Mouse (Mus musculus): Measurements from ENCODE around the gene Wfdc15a. TPM values are rescaled to one million over a fixed set of nuclear protein-coding genes. Genes with fewer than 3 reads are reported as not detected.

The Wfdc15a gene
- polyA plus RNA-seq, 1 experiment from 2014 or later = 0.29 TPM

- Histone ChIP-seq H3K9ac (ENCODE audit: low read length) (no peak overlapping the region), H3K4me1 (replicated peaks; ENCODE audit: control insufficient read depth, insufficient read depth) (no peaks in the 10 kb centered on the region), H3K4me3 (ENCODE audit: low read depth, low read length) (no peak overlapping the region), H3K9me3 (ENCODE audit: control insufficient read depth, low read length) (no peaks in the 10 kb centered on the region), H3K27me3 (ENCODE audit: control insufficient read depth, insufficient read depth, low read length) (no peaks in the 10 kb centered on the region; the same call in 1 of the 2 replicates), H3K27ac (replicated peaks) (no peak overlapping the region), H3K36me3 (ENCODE audit: control insufficient read depth, insufficient read depth, low read length) (no peaks in the 10 kb centered on the region), H3K4me2 (replicated peaks; ENCODE audit: low read depth) (no peak overlapping the region)
- 59% methylated on average over 11 of the region's 11 CpGs for WGBS
- DNase-seq (ENCODE audit: low spot score) = no peak
- ATAC-seq (ENCODE audit: low FRiP score, low TSS enrichment) = no peak
- TF ChIP-seq CTCF (IDR thresholded peaks at IDR 0.05; ENCODE audit: low read depth) = no peak
- TF ChIP-seq EP300 (optimal IDR thresholded peaks at IDR 0.05) = no peak
Measured at GRCm38 (mm10) chr2:164161515-164162055, 38.3 kb downstream of the Wfdc15a start.

GRCm38 (mm10) chr2:164158838-164159237, 41.1 kb downstream of the Wfdc15a start:
- no peaks in the 10 kb centered on the region for H3K27me3 ChIP-seq (ENCODE audit: control insufficient read depth, insufficient read depth, low read length)

GRCm38 (mm10) chr2:164156158-164156557, 43.8 kb downstream of the Wfdc15a start:
- ATAC-seq (ENCODE audit: low FRiP score, low TSS enrichment) = no peak
- Histone ChIP-seq H3K4me1 (replicated peaks; ENCODE audit: control insufficient read depth, insufficient read depth) (no peaks in the 10 kb centered on the region), H3K4me2 (replicated peaks; ENCODE audit: low read depth) (no peak overlapping the region), H3K9ac (ENCODE audit: low read length) (no peak overlapping the region), H3K4me3 (ENCODE audit: low read depth, low read length) (no peak overlapping the region), H3K27me3 (ENCODE audit: control insufficient read depth, insufficient read depth, low read length) (no peaks in the 10 kb centered on the region), H3K27ac (replicated peaks) (no peak overlapping the region), H3K36me3 (ENCODE audit: control insufficient read depth, insufficient read depth, low read length) (peaks cover 5% of the 10 kb centered on the region; the same call in 1 of the 2 replicates), H3K9me3 (ENCODE audit: control insufficient read depth, low read length) (no peaks in the 10 kb centered on the region)
- no peak for TF ChIP-seq EP300 (optimal IDR thresholded peaks at IDR 0.05)
- DNase-seq (ENCODE audit: low spot score) = no peak
- WGBS = 88% methylated on average over 7 of the region's 7 CpGs

More at GRCm38 (mm10) chr2:164158838-164159237, 41.1 kb downstream of the Wfdc15a start:
- no peak for ATAC-seq (ENCODE audit: low FRiP score, low TSS enrichment)
- H3K9ac ChIP-seq (ENCODE audit: low read length) = no peak overlapping the region
- no peak for DNase-seq (ENCODE audit: low spot score)
- WGBS = 95% methylated on average over 2 of the region's 2 CpGs
- H3K27ac ChIP-seq (replicated peaks) = no peak overlapping the region
- H3K9me3 ChIP-seq (ENCODE audit: control insufficient read depth, low read length) = no peaks in the 10 kb centered on the region
- no peak overlapping the region for H3K4me2 ChIP-seq (replicated peaks; ENCODE audit: low read depth)
- H3K4me3 ChIP-seq (ENCODE audit: low read depth, low read length) = no peak overlapping the region
- H3K4me1 ChIP-seq (replicated peaks; ENCODE audit: control insufficient read depth, insufficient read depth) = no peaks in the 10 kb centered on the region
- TF ChIP-seq CTCF (IDR thresholded peaks at IDR 0.05; ENCODE audit: low read depth) = no peak
- no peak for TF ChIP-seq EP300 (optimal IDR thresholded peaks at IDR 0.05)
- H3K36me3 ChIP-seq (ENCODE audit: control insufficient read depth, insufficient read depth, low read length) = no peaks in the 10 kb centered on the region

- H3K4me2 ChIP-seq (replicated peaks; ENCODE audit: low read depth) = no peak overlapping the region
- no peak overlapping the region for H3K27ac ChIP-seq (replicated peaks)
- H3K4me3 ChIP-seq (ENCODE audit: low read depth, low read length) = no peak overlapping the region
- whole genome bisulfite sequencing = 91% methylated on average over 10 of the region's 10 CpGs
- ATAC-seq (ENCODE audit: low FRiP score, low TSS enrichment) (no peak), DNase-seq (ENCODE audit: low spot score) (no peak)
- TF ChIP-seq EP300 (optimal IDR thresholded peaks at IDR 0.05) (no peak), CTCF (IDR thresholded peaks at IDR 0.05; ENCODE audit: low read depth) (no peak)
- H3K36me3 ChIP-seq (ENCODE audit: control insufficient read depth, insufficient read depth, low read length) = peaks cover 5% of the 10 kb centered on the region; the same call in 1 of the 2 replicates
- H3K4me1 ChIP-seq (replicated peaks; ENCODE audit: control insufficient read depth, insufficient read depth) = no peaks in the 10 kb centered on the region
- no peaks in the 10 kb centered on the region for H3K27me3 ChIP-seq (ENCODE audit: control insufficient read depth, insufficient read depth, low read length)
- no peaks in the 10 kb centered on the region for H3K9me3 ChIP-seq (ENCODE audit: control insufficient read depth, low read length)
- no peak overlapping the region for H3K9ac ChIP-seq (ENCODE audit: low read length)
Measured at GRCm38 (mm10) chr2:164154007-164154406, 45.9 kb downstream of the Wfdc15a start.

GRCm38 (mm10) chr2:164152341-164152740, 47.6 kb downstream of the Wfdc15a start:
- H3K4me2 ChIP-seq (replicated peaks; ENCODE audit: low read depth) = no peak overlapping the region
- no peak overlapping the region for H3K4me3 ChIP-seq (ENCODE audit: low read depth, low read length)
- no peaks in the 10 kb centered on the region for H3K9me3 ChIP-seq (ENCODE audit: control insufficient read depth, low read length)
- no peak for TF ChIP-seq CTCF (IDR thresholded peaks at IDR 0.05; ENCODE audit: low read depth)
- TF ChIP-seq EP300 (optimal IDR thresholded peaks at IDR 0.05) = no peak
- H3K36me3 ChIP-seq (ENCODE audit: control insufficient read depth, insufficient read depth, low read length) = peaks cover 5% of the 10 kb centered on the region; the same call in 1 of the 2 replicates
- no peak overlapping the region for H3K9ac ChIP-seq (ENCODE audit: low read length)
- WGBS = 89% methylated on average over 11 of the region's 11 CpGs
- H3K4me1 ChIP-seq (replicated peaks; ENCODE audit: control insufficient read depth, insufficient read depth) = no peaks in the 10 kb centered on the region
- DNase-seq (ENCODE audit: low spot score) (no peak), ATAC-seq (ENCODE audit: low FRiP score, low TSS enrichment) (no peak)
- H3K27ac ChIP-seq (replicated peaks) = no peak overlapping the region
- H3K27me3 ChIP-seq (ENCODE audit: control insufficient read depth, insufficient read depth, low read length) = no peaks in the 10 kb centered on the region

- H3K27ac ChIP-seq (replicated peaks) = no peak overlapping the region
Measured at GRCm38 (mm10) chr2:164150086-164150760, 49.7 kb downstream of the Wfdc15a start.

More at GRCm38 (mm10) chr2:164150086-164150760, 49.7 kb downstream of the Wfdc15a start:
- DNase-seq (ENCODE audit: low spot score) (no peak), ATAC-seq (ENCODE audit: low FRiP score, low TSS enrichment) (no peak)
- H3K27me3 ChIP-seq (ENCODE audit: control insufficient read depth, insufficient read depth, low read length) = no peaks in the 10 kb centered on the region
- no peak overlapping the region for H3K9ac ChIP-seq (ENCODE audit: low read length)
- H3K36me3 ChIP-seq (ENCODE audit: control insufficient read depth, insufficient read depth, low read length) = peaks cover 5% of the 10 kb centered on the region; the same call in 1 of the 2 replicates
- TF ChIP-seq EP300 (optimal IDR thresholded peaks at IDR 0.05) = no peak
- no peak for TF ChIP-seq CTCF (IDR thresholded peaks at IDR 0.05; ENCODE audit: low read depth)
- no peak overlapping the region for H3K4me3 ChIP-seq (ENCODE audit: low read depth, low read length)
- WGBS = 45% methylated on average over 14 of the region's 14 CpGs
- no peak overlapping the region for H3K4me2 ChIP-seq (replicated peaks; ENCODE audit: low read depth)
- H3K9me3 ChIP-seq (ENCODE audit: control insufficient read depth, low read length) = no peaks in the 10 kb centered on the region
- H3K4me1 ChIP-seq (replicated peaks; ENCODE audit: control insufficient read depth, insufficient read depth) = no peaks in the 10 kb centered on the region

Other genes starting within 250 kb of the Wfdc15a start
- gene Ywhab, start 205.2 kb downstream of the Wfdc15a start, polyA plus RNA-seq (2015; fragmentation: Nextera tagmentation; extraction: Ambion mirVana) = 186 and 189 TPM in 2 replicates
- gene Pabpc1l, start 174.7 kb downstream of the Wfdc15a start, polyA plus RNA-seq (2015; fragmentation: Nextera tagmentation; extraction: Ambion mirVana) = 0.67 and 0.85 TPM in 2 replicates
- 11.9 and 13.6 TPM in 2 replicates for gene Stk4, start 129.8 kb downstream of the Wfdc15a start, polyA plus RNA-seq (2015; fragmentation: Nextera tagmentation; extraction: Ambion mirVana)
- gene Tomm34, start 129.0 kb downstream of the Wfdc15a start, polyA plus RNA-seq (2015; fragmentation: Nextera tagmentation; extraction: Ambion mirVana) = 20.5 and 22.4 TPM in 2 replicates
- 0.19 and 0.23 TPM in 2 replicates for gene Kcns1, start 29.0 kb downstream of the Wfdc15a start, polyA plus RNA-seq (2015; fragmentation: Nextera tagmentation; extraction: Ambion mirVana)
- 63.2 and 68.6 TPM in 2 replicates for gene Wfdc5, start 17.4 kb downstream of the Wfdc15a start, polyA plus RNA-seq (2015; fragmentation: Nextera tagmentation; extraction: Ambion mirVana)
- gene Wfdc12, start 9.5 kb downstream of the Wfdc15a start, polyA plus RNA-seq (2015; fragmentation: Nextera tagmentation; extraction: Ambion mirVana) = 2.4 and 2.5 TPM in 2 replicates
- 16.2 and 20.4 TPM in 2 replicates for gene Wfdc15b, start 21.5 kb upstream of the Wfdc15a start, polyA plus RNA-seq (2015; fragmentation: Nextera tagmentation; extraction: Ambion mirVana)
- not detected in 2 replicates for gene Svs2, start 38.3 kb upstream of the Wfdc15a start, polyA plus RNA-seq (2015; fragmentation: Nextera tagmentation; extraction: Ambion mirVana)
- gene Svs3b, start 56.5 kb upstream of the Wfdc15a start, polyA plus RNA-seq (2015; fragmentation: Nextera tagmentation; extraction: Ambion mirVana) = not detected in 2 replicates
- not detected in 2 replicates for gene Svs4, start 78.3 kb upstream of the Wfdc15a start, polyA plus RNA-seq (2015; fragmentation: Nextera tagmentation; extraction: Ambion mirVana)
- not detected in 2 replicates for gene Svs3a, start 89.1 kb upstream of the Wfdc15a start, polyA plus RNA-seq (2015; fragmentation: Nextera tagmentation; extraction: Ambion mirVana)
- not detected in 2 replicates for gene Svs6, start 116.6 kb upstream of the Wfdc15a start, polyA plus RNA-seq (2015; fragmentation: Nextera tagmentation; extraction: Ambion mirVana)
- not detected in 2 replicates for gene Svs5, start 132.6 kb upstream of the Wfdc15a start, polyA plus RNA-seq (2015; fragmentation: Nextera tagmentation; extraction: Ambion mirVana)
- gene Slpi, start 189.0 kb upstream of the Wfdc15a start, polyA plus RNA-seq (2015; fragmentation: Nextera tagmentation; extraction: Ambion mirVana) = 4,305 and 4,348 TPM in 2 replicates
- 0.32 and 0.36 TPM in 2 replicates for gene Rbpjl, start 203.0 kb upstream of the Wfdc15a start, polyA plus RNA-seq (2015; fragmentation: Nextera tagmentation; extraction: Ambion mirVana)
- gene Matn4, start 205.0 kb upstream of the Wfdc15a start, polyA plus RNA-seq (2015; fragmentation: Nextera tagmentation; extraction: Ambion mirVana) = 2.0 and 3.1 TPM in 2 replicates
- 133 and 143 TPM in 2 replicates for gene Sdc4, start 243.8 kb upstream of the Wfdc15a start, polyA plus RNA-seq (2015; fragmentation: Nextera tagmentation; extraction: Ambion mirVana)

Measured in stomach, postnatal 0 days (tissue).